Mouse (Mus musculus) liver, embryonic 13.5 days (tissue): ENCODE measurements around the gene Arl3. TPM values are rescaled to one million over a fixed set of nuclear protein-coding genes. Genes with fewer than 3 reads are reported as not detected.

Source experiments
- ATAC-seq: fragments of 200-750 bp; cut with Nextera tagmentation; 2 replicates; pipeline ENCODE4 v1.8.0; 2017; ENCODE audit warnings: low read depth, mild to moderate bottlenecking, moderate number of reproducible peaks, moderate library complexity
- DNase-seq: peaks from one replicate; pipeline ENCODE4 v3.0.0; 2022
- H3K27ac ChIP-seq: fragments of 300-500 bp; sonication (generic); 2 replicates; pipeline ENCODE4 v1.5.1; 2015; ENCODE audit warnings: moderate library complexity, mild to moderate bottlenecking, inconsistent platforms
- H3K27me3 ChIP-seq: fragments of 300-500 bp; sonication (generic); 2 replicates; pipeline ENCODE4 v1.6.1; 2015; ENCODE audit warnings: mild to moderate bottlenecking, inconsistent platforms
- H3K36me3 ChIP-seq: fragments of 300-500 bp; sonication (generic); 2 replicates; pipeline ENCODE4 v1.6.1; 2015; ENCODE audit warnings: mild to moderate bottlenecking, inconsistent platforms
- H3K4me1 ChIP-seq: fragments of 300-500 bp; sonication (generic); replicated peaks from 2 replicates; pipeline ENCODE4 v1.6.1; 2015; ENCODE audit warnings: inconsistent platforms
- H3K4me2 ChIP-seq: fragments of 300-500 bp; sonication (generic); 2 replicates; pipeline ENCODE4 v1.6.1; 2015; ENCODE audit warnings: inconsistent platforms, mild to moderate bottlenecking, moderate library complexity
- H3K4me3 ChIP-seq: fragments of 300-500 bp; sonication (generic); replicated peaks from 2 replicates; pipeline ENCODE4 v1.5.1; 2015; ENCODE audit warnings: mild to moderate bottlenecking, inconsistent platforms
- H3K9ac ChIP-seq: fragments of 300-500 bp; sonication (generic); 2 replicates; pipeline ENCODE4 v1.6.1; 2015; ENCODE audit warnings: mild to moderate bottlenecking, inconsistent platforms
- H3K9me3 ChIP-seq: fragments of 300-500 bp; sonication (generic); replicated peaks from 2 replicates; pipeline ENCODE4 v1.6.1; 2016; ENCODE audit warnings: inconsistent platforms
- WGBS: fragments of 180-500 bp; shearing (Covaris S2); methylation state at CpG from one replicate; pipeline ENCODE4 v1.1.7; 2015; ENCODE audit not compliant: insufficient replicate concordance; 5-methylcytosine and 5-hydroxymethylcytosine counted together
- polyA plus RNA-seq: library from polyadenylated mRNA; unstranded; fragments of >200 nt; fragmentation: Nextera tagmentation; extraction: Ambion mirVana; gene quantifications from 2 replicates; pipeline ENCODE4 v1.2.1, GENCODE M21; 2015

Gene Arl3
- 29.8 and 32.1 TPM in 2 replicates for polyA plus RNA-seq

DNA sequence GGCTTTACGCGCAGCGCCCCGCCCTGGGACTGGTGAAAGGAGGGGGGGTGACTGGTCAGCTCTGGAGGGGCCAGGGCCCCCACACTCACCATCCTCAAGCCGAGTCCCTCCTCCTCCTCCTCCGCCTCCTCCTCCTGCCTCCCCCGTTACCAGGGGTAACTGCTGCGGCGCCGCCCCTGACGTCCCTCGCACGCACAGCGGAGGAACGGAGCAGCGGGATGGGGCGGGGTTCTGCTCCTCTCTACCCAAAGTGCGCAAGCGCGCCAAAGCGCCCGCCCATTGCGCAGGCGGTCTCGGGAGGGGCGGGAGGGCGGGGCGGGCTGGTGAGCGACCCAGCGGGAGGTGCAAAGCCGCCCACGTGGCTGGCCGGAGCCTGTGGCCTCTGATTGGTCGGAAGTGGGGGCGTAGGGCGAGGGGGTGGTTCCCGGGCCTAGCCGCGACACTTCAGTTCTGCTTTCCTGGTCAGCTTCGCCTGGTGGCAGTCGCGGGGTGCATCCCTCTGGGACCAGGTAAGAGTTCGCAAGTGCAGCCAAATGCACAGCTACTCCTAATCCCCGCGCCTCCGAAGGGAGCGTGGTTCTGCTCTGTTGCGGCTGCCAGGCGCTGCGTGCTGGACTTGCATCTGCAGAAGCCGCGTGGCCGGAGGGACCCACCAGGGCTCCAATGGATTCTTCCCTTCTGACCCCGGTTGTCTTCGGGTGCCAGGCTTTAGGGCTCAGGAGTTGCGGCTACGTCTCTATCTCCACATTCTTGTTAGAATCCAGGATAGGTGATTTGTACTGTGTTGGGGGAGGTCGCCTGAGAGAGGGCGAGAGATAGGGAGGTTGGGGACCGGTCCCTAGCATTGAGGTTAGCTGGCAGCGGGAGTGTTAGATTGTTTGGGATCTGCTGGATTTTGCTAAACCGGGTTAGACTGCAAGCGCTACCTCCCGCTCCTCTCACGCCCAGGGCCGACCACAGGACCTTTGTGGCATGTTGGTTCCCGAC lies at the start of gene Arl3, which contains the start of gene Sfxn2:
Gene Arl3 (minus strand): TSS at position 248 of the 987 bp plus-strand sequence.
Gene Sfxn2 (plus strand): TSS at position 415 of the 987 bp plus-strand sequence.
- H3K4me2 ChIP-seq = peak within 1 kb of the TSS; percentile 98
- no peaks in the 10 kb centered on the region for H3K36me3 ChIP-seq
- peak; percentile 94 for DNase-seq

DNA sequence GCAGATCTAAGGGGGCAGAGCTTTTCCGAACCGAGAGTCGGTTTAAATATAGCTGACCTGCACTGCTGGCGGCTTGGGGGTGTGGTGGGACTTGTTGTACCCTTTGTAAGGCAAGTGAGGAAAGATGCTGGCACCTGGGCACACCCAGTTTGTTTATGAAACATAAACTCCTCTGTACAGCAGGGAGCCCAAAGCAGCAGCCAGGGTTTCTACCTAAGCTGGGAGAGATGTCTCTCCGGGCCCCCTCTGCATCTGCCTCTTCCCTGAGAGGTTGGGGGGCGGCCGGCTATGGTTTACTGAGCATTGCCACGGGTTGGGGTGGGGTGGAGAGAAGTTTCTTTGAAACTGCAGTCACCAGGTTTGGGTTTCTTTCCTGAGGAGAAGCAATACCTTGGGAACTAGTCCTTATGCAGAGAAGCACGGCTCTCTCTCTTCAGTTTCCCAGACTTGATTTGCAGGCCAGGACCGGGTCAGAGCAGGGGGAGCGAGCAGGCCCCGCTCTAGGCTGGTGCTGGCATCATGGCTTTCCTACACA lies 49.7 kb upstream of the Arl3 start:
- H3K36me3 ChIP-seq = peaks cover 6% of the 10 kb centered on the region; the same call in 1 of the 2 replicates
- no peak overlapping the region for H3K9ac ChIP-seq
- 48% methylated on average over 12 of the region's 12 CpGs for WGBS
- H3K27me3 ChIP-seq = no peaks in the 10 kb centered on the region
- peaks cover 81% of the 10 kb centered on the region for H3K4me1 ChIP-seq
- no peak for DNase-seq
- no peaks in the 10 kb centered on the region for H3K9me3 ChIP-seq
- H3K4me2 ChIP-seq = peak overlapping the region; percentile 52
- peak overlapping the region; percentile 64 for H3K27ac ChIP-seq
- no peak for ATAC-seq
- H3K4me3 ChIP-seq = no peak overlapping the region

More for the DNA sequence above, at the start of gene Arl3, which contains the start of gene Sfxn2:
- Histone ChIP-seq H3K9me3 (no peaks in the 10 kb centered on the region), H3K4me1 (peaks cover 44% of the 10 kb centered on the region), H3K9ac (peak within 1 kb of the TSS; percentile 83), H3K27ac (peak within 1 kb of the TSS; percentile 85), H3K4me3 (peak within 1 kb of the TSS; percentile 76), H3K27me3 (no peaks in the 10 kb centered on the region)
- WGBS = under 1% methylated on average over 61 of the region's 67 CpGs
- ATAC-seq = peak; percentile 93

DNA sequence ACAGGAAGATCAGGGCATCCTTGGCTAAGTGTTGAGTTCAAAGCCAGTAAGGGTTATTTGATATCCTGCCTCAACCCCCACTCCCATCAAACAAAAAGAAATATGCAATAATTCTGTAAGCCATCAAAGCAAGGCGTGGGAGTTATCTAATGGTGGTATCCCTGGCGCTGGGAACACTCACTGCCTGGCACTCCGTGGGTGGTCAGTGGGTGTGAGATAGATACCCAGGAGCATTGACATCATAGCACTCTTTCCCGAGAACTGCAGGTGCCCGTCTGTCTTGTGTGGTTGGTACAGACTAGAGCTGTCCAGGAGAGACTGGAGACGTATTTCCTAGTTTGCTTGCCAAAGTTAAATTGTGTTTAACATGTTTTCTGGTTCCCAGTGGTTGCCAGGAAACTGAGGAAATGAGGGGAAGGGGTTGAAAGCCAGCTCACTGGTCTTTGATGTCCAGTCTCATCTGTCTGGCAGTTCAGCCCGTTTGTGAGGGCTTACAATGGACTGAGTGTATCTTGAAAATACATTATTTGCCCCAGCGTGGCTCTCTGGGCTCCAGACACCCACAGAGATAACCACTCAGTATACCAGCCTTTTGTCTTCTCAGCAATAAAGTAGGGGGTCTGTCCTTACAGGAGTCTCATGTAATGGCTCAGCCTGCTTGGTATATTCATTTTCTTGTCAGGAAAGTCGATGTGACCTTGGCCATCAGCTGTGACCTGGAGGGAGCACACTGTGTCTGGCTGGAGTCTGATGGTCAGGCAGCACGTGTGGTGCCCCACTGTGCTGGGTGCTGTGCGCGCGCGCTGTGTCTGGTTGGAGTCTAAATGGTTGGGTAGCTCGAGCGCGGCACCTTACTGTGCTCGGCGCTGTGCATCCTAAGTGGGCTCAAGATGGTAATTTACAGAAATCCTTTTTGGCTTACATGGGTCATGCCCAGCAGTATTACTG lies 48.5 kb upstream of the Arl3 start:
- Histone ChIP-seq H3K27me3 (no peaks in the 10 kb centered on the region), H3K27ac (no peak overlapping the region), H3K4me1 (peaks cover 85% of the 10 kb centered on the region), H3K9ac (no peak overlapping the region), H3K9me3 (no peaks in the 10 kb centered on the region), H3K36me3 (peaks cover 6% of the 10 kb centered on the region; the same call in 1 of the 2 replicates), H3K4me3 (no peak overlapping the region), H3K4me2 (no peak overlapping the region)
- WGBS = 76% methylated on average over 19 of the region's 19 CpGs
- DNase-seq = no peak
- ATAC-seq = no peak

DNA sequence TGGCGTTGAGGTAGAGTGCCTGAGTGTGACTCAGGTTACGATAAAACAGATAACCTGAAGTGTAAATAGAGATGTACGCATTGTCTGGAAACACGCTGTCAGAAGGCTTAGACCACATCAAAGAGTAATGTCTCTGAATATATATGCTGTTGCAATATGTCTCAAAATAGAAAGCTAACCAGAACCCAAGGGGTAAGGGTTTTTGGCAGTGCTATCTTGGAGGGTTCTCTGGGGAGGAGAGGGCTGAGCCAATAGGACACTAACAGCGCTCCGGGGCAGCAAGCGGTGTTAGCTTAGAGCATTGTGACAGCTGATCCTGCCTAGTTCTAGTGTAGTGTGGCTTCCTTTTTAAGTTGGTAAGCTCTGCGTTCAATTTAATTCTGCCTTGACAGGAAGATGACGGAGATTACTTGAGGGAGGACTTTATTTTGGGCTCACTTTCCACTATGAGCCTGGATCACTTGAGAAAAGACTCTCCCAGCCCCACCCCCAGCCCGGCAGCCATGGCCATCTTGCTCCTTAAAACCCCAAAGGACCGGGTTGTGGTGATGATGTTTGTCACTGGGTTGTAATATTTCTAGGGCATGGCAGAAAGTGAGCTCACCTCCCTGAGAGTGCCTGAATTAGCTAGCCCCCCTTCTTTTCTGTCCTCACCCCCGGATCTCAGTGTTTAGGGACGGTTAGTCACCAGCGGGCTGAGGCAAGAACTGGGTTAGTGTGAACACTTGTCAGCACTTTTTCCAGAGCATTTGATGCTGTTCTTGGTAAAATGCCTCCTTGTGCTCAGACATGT lies 47.2 kb upstream of the Arl3 start:
- H3K9ac ChIP-seq = no peak overlapping the region
- ATAC-seq (no peak), DNase-seq (no peak)
- H3K4me1 ChIP-seq = peaks cover 91% of the 10 kb centered on the region
- H3K4me3 ChIP-seq = no peak overlapping the region
- 78% methylated on average over 14 of the region's 14 CpGs for WGBS
- no peak overlapping the region for H3K4me2 ChIP-seq
- H3K27ac ChIP-seq = no peak overlapping the region
- H3K36me3 ChIP-seq = peaks cover 5% of the 10 kb centered on the region; the same call in 1 of the 2 replicates
- no peaks in the 10 kb centered on the region for H3K27me3 ChIP-seq
- H3K9me3 ChIP-seq = no peaks in the 10 kb centered on the region

DNA sequence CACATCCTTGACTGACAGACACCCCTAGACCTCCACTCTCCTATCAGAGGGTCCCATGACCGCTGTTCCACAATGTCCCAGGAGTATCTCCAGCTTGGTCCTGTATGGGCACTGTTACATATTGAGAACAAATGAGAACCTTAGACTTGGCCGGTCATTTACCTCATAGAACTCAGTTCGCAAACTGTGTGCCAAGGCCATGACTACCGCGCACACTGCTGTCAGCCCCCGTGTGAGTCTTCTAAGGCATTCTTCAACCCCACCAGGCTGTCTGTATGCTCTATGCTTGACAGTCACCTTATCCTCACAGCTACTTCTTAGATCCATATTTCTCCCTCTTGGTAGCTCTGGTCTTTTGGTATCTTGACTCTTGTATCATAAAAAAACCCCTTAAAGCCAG lies 46.5 kb upstream of the Arl3 start:
- DNase-seq (no peak), ATAC-seq (no peak)
- Histone ChIP-seq H3K4me2 (no peak overlapping the region), H3K27me3 (no peaks in the 10 kb centered on the region), H3K4me3 (no peak overlapping the region), H3K4me1 (peaks cover 89% of the 10 kb centered on the region), H3K9me3 (no peaks in the 10 kb centered on the region), H3K9ac (no peak overlapping the region), H3K36me3 (peaks cover 5% of the 10 kb centered on the region; the same call in 1 of the 2 replicates), H3K27ac (no peak overlapping the region; the same call in 1 of the 2 replicates)
- WGBS = 82% methylated on average over 6 of the region's 6 CpGs

DNA sequence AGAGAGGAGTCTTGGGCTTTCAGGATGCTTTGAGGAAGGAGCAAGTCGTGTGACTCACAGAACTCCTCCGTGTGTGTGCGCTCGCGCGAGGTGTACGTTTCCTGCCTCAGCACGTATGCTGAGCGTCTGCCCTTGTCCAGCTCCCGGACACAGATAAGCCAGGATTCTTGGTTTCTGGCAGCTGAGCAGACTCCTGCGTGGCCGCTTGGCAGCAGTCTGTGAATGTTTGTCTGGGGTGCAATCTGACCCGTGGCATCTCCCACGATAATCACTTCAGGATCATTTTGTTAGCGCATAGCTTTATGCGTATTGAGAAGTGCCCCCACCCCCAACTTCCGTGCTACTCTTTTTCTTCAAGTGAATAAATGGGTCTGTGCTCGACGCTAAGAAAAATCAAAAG lies 46.0 kb upstream of the Arl3 start:
- H3K4me2 ChIP-seq = no peak overlapping the region
- WGBS = 63% methylated on average over 19 of the region's 19 CpGs
- peaks cover 90% of the 10 kb centered on the region for H3K4me1 ChIP-seq
- ATAC-seq (no peak), DNase-seq (no peak)
- no peak overlapping the region for H3K4me3 ChIP-seq
- H3K36me3 ChIP-seq = peaks cover 10% of the 10 kb centered on the region
- no peak overlapping the region for H3K9ac ChIP-seq
- H3K27ac ChIP-seq = no peak overlapping the region
- H3K27me3 ChIP-seq = no peaks in the 10 kb centered on the region
- no peaks in the 10 kb centered on the region for H3K9me3 ChIP-seq

DNA sequence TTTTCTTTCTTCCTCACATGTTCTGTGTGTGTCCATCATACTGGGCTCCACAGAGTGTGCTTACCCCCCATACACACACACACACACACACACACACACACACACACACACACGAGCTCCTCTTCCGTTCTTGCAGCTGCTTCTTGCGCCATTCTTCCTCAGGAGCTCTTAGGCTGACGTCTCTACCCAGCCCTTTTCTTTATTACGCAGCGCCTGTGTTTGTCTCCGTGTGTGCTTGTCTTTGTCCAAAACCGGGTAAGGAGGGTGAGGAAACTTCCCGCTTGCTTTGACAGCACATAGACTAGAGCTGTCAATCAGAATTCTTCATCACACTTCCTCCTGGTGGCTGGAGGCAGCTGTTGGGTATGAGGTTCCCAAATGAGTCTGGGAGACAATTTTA lies 45.3 kb upstream of the Arl3 start:
- H3K9me3 ChIP-seq = no peaks in the 10 kb centered on the region
- ATAC-seq = no peak
- H3K4me2 ChIP-seq = no peak overlapping the region
- no peak overlapping the region for H3K27ac ChIP-seq
- 50% methylated on average over 9 of the region's 9 CpGs for WGBS
- peaks cover 90% of the 10 kb centered on the region for H3K4me1 ChIP-seq
- no peaks in the 10 kb centered on the region for H3K27me3 ChIP-seq
- peaks cover 16% of the 10 kb centered on the region for H3K36me3 ChIP-seq
- no peak overlapping the region for H3K9ac ChIP-seq
- H3K4me3 ChIP-seq = no peak overlapping the region
- DNase-seq = no peak

DNA sequence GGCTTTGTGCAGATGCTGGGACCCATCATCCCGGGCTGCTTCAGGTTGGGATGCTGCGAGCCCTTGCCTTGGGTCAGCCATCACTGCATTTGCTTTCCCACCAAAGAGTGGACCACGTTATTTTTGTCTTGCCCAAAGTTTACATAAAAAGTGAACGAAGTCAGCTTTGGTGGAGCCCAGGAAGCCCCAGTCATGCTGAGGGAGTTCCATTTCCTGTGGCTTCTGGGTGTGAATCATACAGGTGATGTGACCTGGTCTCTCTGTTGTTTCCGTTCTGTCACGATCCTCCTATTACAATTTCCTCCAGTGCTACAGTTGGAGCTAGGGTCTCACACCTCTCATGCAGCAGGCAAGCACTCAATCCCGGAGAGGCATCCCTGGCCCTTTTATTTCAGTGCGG lies 44.4 kb upstream of the Arl3 start:
- WGBS = 79% methylated on average over 8 of the region's 8 CpGs

DNA sequence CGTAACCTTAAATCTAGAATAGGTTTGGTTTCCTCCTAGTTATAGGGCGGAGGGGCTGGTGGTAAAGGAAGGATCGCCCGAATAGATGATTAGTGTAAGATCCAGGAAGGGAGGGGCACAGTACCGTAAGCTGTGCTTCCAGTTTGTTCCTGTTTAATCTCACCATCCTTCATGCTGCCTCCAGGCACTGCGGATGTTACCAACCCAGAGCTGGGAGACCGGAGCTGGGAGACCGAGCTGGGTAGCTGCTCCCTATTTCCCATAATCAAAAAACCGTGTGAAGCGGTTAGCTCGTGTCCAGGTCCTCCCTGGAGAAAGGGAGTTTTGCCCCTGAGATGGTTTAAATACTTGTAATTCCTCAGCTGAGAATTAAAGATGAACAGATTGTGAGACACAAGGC lies 43.4 kb upstream of the Arl3 start:
- Histone ChIP-seq H3K4me3 (no peak overlapping the region), H3K27me3 (no peaks in the 10 kb centered on the region), H3K9ac (no peak overlapping the region), H3K4me2 (no peak overlapping the region), H3K36me3 (peaks cover 25% of the 10 kb centered on the region), H3K4me1 (peaks cover 82% of the 10 kb centered on the region), H3K9me3 (no peaks in the 10 kb centered on the region), H3K27ac (no peak overlapping the region)
- DNase-seq (no peak), ATAC-seq (no peak)
- 75% methylated on average over 11 of the region's 11 CpGs for WGBS

More for the DNA sequence above, 44.4 kb upstream of the Arl3 start:
- no peaks in the 10 kb centered on the region for H3K9me3 ChIP-seq
- H3K36me3 ChIP-seq = peaks cover 24% of the 10 kb centered on the region
- no peak overlapping the region for H3K4me3 ChIP-seq
- DNase-seq (no peak), ATAC-seq (no peak)
- H3K4me2 ChIP-seq = no peak overlapping the region
- no peak overlapping the region for H3K27ac ChIP-seq
- no peaks in the 10 kb centered on the region for H3K27me3 ChIP-seq
- H3K9ac ChIP-seq = no peak overlapping the region
- H3K4me1 ChIP-seq = peaks cover 88% of the 10 kb centered on the region

DNA sequence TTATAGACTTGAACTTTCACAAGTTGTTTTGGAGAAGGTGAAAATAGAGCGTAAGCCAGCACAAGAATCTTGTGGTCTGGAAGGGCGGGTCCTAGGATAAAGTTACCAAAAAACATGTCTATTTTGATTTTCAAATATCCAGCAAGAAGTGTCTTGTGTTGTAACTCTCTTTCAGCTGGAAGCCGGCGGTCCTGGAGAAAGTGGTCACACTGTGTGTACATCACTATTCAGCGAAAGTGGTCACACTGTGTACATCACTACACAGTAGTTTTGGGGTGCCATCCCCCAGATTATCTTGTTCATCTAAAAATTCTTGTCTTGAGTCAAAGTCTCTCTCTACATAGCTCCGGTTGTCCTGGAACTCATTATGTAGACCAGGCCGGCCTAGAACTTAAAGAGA lies 35.2 kb upstream of the Arl3 start:
- no peak for ATAC-seq
- H3K36me3 ChIP-seq = peaks cover 48% of the 10 kb centered on the region

More for the DNA sequence above, 35.2 kb upstream of the Arl3 start:
- Histone ChIP-seq H3K27me3 (no peaks in the 10 kb centered on the region), H3K9me3 (no peaks in the 10 kb centered on the region), H3K27ac (no peak overlapping the region), H3K4me2 (no peak overlapping the region), H3K9ac (no peak overlapping the region), H3K4me1 (peaks cover 57% of the 10 kb centered on the region), H3K4me3 (no peak overlapping the region)
- 86% methylated on average over 7 of the region's 7 CpGs for WGBS
- DNase-seq = no peak
